Mouse (Mus musculus) Patski (cell line): ENCODE measurements around the gene Syde2. TPM values are rescaled to one million over a fixed set of nuclear protein-coding genes. Genes with fewer than 3 reads are reported as not detected.
A peak's percentile ranks its signal among the peaks of the same experiment; 100 is the strongest.

ENCODE experiments used
- ATAC-seq: fragments of 100-300 bp; one replicate; pipeline ENCODE4 v1.8.0; 2021
- CTCF ChIA-PET: fragments of 350-600 bp; sonication (Branson Sonifier 250); formaldehyde crosslinking; loops from one replicate; lab custom pipeline; 2022; ENCODE audit warnings: inconsistent platforms; lab: Charles Lee
- POLR2A ChIA-PET: fragments of 350-600 bp; sonication (Branson Sonifier 250); formaldehyde crosslinking; loops from one replicate; lab custom pipeline; 2022; ENCODE audit warnings: antibody characterized with exemption, inconsistent platforms; lab: Charles Lee
- DNase-seq: peaks from one replicate; pipeline ENCODE4 v3.0.0-alpha.2; 2011; ENCODE audit warnings: low read depth, low spot score
- H3K27me3 ChIP-seq: fragments of 371-371 bp; one replicate; pipeline ENCODE4 v1.5.1; 2021
- CTCF ChIP-seq: fragments of 100-300 bp; IDR thresholded peaks from one replicate; pipeline ENCODE4 v1.5.1; 2021
- in situ Hi-C: fragments of 300-500 bp; cut with MboI; formaldehyde crosslinking; loops from 3 replicates; pipeline ENCODE4 v1.11.1; 2018; ENCODE audit warnings: low pct_unique_long_range_greater_than_20kb, mixed read lengths
- polyA plus RNA-seq: library from polyadenylated mRNA; unstranded; gene quantifications from one replicate; pipeline ENCODE4 v1.2.3, GENCODE M21; 2021

Syde2 gene
- polyA plus RNA-seq, 1 experiment from 2014 or later = 11.1 TPM

GRCm38 (mm10) chr3:146025499-146025898, 37.8 kb downstream of the Syde2 start:
- no peak for TF ChIP-seq CTCF
- no peak for DNase-seq
- POLR2A ChIA-PET = interaction anchor here (0.6 to 1.0 kb wide), 2 partner anchors 14 to 17 kb away, joined by 3 to 6 read pairs; no protein-coding TSS in a partner anchor
- H3K27me3 ChIP-seq = no peaks in the 10 kb centered on the region
- CTCF ChIA-PET = interaction anchor here (0.7 to 1.3 kb wide), 2 partner anchors 10 to 12 kb away, joined by 3 to 5 read pairs; no protein-coding TSS in a partner anchor
- ATAC-seq = no peak
- in situ Hi-C loops = no loop called here

DNA sequence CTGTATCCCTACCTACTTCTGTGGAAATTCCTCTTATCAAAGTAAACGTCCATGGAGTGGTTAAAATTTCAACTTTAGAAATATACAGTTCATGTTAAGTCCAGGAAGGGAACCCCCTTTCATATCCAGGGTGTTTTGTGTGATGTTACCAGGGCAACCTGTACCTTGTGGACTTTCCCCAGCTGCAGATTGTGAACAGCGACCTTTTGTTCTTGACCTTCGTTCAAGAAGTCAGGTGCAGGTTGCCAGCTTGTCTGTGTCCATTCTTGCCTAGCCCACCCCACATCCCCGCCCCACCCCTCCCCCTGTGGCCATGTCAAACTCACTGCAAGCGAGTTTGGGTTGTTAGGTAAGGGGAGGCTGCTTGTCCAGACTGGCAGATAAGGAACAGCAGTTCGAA, 39.4 kb downstream of the Syde2 start:
- no peak for ATAC-seq

DNA sequence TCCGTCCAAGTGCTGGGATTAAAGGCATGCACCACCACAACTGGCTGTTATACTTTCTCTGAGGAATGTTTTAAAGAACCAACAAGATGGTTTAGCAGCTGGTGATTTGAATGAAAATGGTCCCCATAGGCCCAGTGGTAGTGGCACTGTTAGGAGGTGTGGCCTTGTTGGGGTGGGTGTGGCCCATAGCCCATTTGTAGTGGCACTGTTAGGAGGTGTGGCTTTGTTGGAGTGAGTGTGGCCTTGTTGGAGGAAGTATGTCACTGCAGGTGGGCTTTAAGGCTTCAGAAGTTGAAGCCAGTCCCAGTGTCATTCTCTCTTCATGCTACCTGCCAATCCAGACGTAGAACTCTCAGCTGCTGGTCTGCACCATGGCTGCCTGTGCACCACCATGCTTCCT, 40.7 kb downstream of the Syde2 start:
- ChIA-PET POLR2A (interaction anchor here (0.5 to 0.6 kb wide), 2 partner anchors 12 to 14 kb away, joined by 3 read pairs; no protein-coding TSS in a partner anchor), CTCF (interaction anchor here (1.5 to 2.1 kb wide), 2 partner anchors 10 to 22 kb away, joined by 3 to 4 read pairs; no protein-coding TSS in a partner anchor)
- in situ Hi-C loops = no loop called here
- H3K27me3 ChIP-seq = no peaks in the 10 kb centered on the region
- no peak for TF ChIP-seq CTCF
- ATAC-seq (no peak), DNase-seq (no peak)

More for the DNA sequence above, 39.4 kb downstream of the Syde2 start:
- in situ Hi-C loops = no loop called here
- ChIA-PET CTCF (no interaction called here), POLR2A (interaction anchor here (0.5 kb wide), 2 partner anchors 23 to 313 kb away, joined by 3 read pairs; no protein-coding TSS in a partner anchor)
- H3K27me3 ChIP-seq = no peaks in the 10 kb centered on the region
- no peak for DNase-seq
- no peak for TF ChIP-seq CTCF

GRCm38 (mm10) chr3:146029234-146029633, 41.6 kb downstream of the Syde2 start:
- in situ Hi-C loops = no loop called here
- ChIA-PET POLR2A (interaction anchor here (0.6 to 1.1 kb wide), 2 partner anchors 15 kb away, joined by 3 read pairs; no protein-coding TSS in a partner anchor), CTCF (interaction anchor here (2.1 to 2.6 kb wide), 2 partner anchors 21 to 148 kb away, joined by 4 to 8 read pairs; no protein-coding TSS in a partner anchor)
- no peak for ATAC-seq
- no peak for DNase-seq
- no peaks in the 10 kb centered on the region for H3K27me3 ChIP-seq
- no peak for TF ChIP-seq CTCF

DNA sequence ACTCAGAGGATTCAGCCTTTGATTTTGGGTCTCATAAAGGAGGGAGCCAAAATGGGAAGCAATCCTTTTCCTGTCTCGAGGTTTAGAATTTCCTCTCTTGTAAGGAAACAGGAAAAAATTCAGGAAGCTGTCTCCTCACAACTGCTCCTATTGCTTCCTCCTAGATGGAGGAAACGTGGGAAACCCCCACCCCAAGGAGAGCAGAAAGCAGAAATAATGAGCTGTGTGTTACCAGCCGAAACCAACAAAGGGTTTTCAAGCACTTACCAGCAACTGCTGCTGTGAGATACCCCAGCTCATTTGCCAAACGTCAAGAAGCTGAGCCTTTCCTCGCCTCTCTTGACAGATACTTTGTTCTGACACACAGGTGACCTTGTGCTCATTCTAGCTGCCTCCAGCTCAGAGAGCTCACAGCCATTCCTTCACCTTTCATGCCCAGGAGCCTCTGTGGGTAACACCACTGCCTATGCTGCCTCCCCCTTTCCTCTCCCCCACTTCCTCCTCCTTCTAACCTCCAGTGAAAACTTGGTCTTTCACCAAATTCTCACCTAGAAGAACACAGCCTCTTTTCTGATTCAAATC, 42.7 kb downstream of the Syde2 start:
- in situ Hi-C loops = no loop called here
- CTCF ChIA-PET = interaction anchor here (1.2 to 2.6 kb wide), 3 partner anchors 12 to 147 kb away, joined by 4 to 8 read pairs (median 4); no protein-coding TSS in a partner anchor
- DNase-seq = no peak
- TF ChIP-seq CTCF = no peak
- ATAC-seq = no peak
- POLR2A ChIA-PET = interaction anchor here (1.2 kb wide), 1 partner anchor 12 kb away, joined by 3 read pairs; no protein-coding TSS in a partner anchor
- H3K27me3 ChIP-seq = no peaks in the 10 kb centered on the region

GRCm38 (mm10) chr3:146032976-146033375, 45.3 kb downstream of the Syde2 start:
- in situ Hi-C loops = no loop called here
- TF ChIP-seq CTCF = no peak
- POLR2A ChIA-PET = no interaction called here

DNA sequence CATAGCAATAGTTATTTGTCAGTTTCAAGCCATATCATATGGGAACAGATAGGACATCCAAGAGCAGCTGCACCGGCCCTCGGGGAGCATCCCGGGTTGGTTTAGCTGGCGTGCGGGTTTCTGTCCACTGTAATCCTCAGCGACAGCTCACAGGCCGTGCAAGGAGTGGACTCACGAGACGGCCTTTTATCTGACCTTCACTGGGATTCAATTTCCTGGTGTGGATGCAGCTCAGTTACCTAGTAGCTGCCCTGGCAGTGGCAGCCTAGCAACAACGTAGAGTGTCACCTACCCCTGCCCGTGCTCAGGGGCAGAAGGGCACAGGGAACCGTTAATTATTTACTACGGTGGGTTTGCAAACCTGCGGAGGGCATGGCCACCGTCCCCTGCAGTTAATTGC, 50.2 kb downstream of the Syde2 start:
- no peak for DNase-seq
- in situ Hi-C loops = no loop called here
- ChIA-PET POLR2A (no interaction called here), CTCF (interaction anchor here (0.7 to 1.4 kb wide), 4 partner anchors 10 to 27 kb away, joined by 3 to 6 read pairs (median 3); no protein-coding TSS in a partner anchor)
- no peak for TF ChIP-seq CTCF
- no peaks in the 10 kb centered on the region for H3K27me3 ChIP-seq
- no peak for ATAC-seq

More at GRCm38 (mm10) chr3:146032976-146033375, 45.3 kb downstream of the Syde2 start:
- H3K27me3 ChIP-seq = no peaks in the 10 kb centered on the region
- DNase-seq (no peak), ATAC-seq (no peak)
- CTCF ChIA-PET = interaction anchor here (0.8 kb wide), 1 partner anchor 7 kb away, joined by 3 read pairs; no protein-coding TSS in a partner anchor

- H3K27me3 ChIP-seq = no peaks in the 10 kb centered on the region
- in situ Hi-C loops = no loop called here
- ChIA-PET POLR2A (no interaction called here), CTCF (interaction anchor here (1.0 kb wide), 1 partner anchor 23 kb away, joined by 3 read pairs; no protein-coding TSS in a partner anchor)
- ATAC-seq (no peak), DNase-seq (no peak)
- TF ChIP-seq CTCF = no peak
These were observed 51.6 kb downstream of the Syde2 start for GRCm38 (mm10) chr3:146039132-146039903.

DNA sequence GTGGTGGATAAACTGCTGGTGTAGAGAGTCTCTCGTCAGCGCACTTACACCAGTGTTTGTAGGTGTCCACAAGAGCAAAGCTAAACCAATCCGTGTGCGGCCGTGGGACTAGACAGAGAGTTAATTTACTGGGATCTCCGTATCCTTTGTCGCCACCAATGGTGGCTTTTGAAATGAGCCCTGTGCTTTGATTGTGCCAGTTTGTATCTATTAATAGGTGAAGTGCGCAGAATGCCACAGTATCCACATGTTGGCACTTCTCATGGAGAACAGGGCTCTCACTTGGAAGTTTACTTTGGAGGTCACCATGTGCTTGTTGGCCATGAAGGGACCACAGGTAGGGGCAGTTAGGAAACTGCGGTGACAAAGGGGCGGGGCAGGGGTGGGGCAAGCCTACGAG, 53.7 kb downstream of the Syde2 start:
- no peak for DNase-seq
- ChIA-PET CTCF (interaction anchor here (0.8 to 1.0 kb wide), 2 partner anchors 9 to 11 kb away, joined by 3 to 4 read pairs; no protein-coding TSS in a partner anchor), POLR2A (no interaction called here)
- ATAC-seq = no peak
- in situ Hi-C loops = no loop called here
- H3K27me3 ChIP-seq = no peaks in the 10 kb centered on the region
- no peak for TF ChIP-seq CTCF

GRCm38 (mm10) chr3:146044977-146045376, 57.3 kb downstream of the Syde2 start:
- POLR2A ChIA-PET = interaction anchor here (0.5 to 0.7 kb wide), 2 partner anchors 16 to 326 kb away, joined by 3 read pairs; no protein-coding TSS in a partner anchor
- in situ Hi-C loops = no loop called here
- DNase-seq = no peak

More at GRCm38 (mm10) chr3:146044977-146045376, 57.3 kb downstream of the Syde2 start:
- CTCF ChIA-PET = interaction anchor here (1.4 to 1.8 kb wide), 3 partner anchors 63 to 133 kb away, joined by 3 to 5 read pairs (median 4); partner anchors contain the start of gene Wdr63
- ATAC-seq = peak; percentile 77
- TF ChIP-seq CTCF = no peak
- H3K27me3 ChIP-seq = no peaks in the 10 kb centered on the region
